Mouse (Mus musculus): ENCODE results near the gene Snx27. TPM values are rescaled to one million over a fixed set of nuclear protein-coding genes. Genes with fewer than 3 reads are reported as not detected.

Snx27 gene
- polyA plus RNA-seq, 1 experiment from 2014 or later = 58.7 TPM

- H3K36me3 ChIP-seq = no peaks in the 10 kb centered on the region
- peaks cover 42% of the 10 kb centered on the region for H3K27me3 ChIP-seq
- H3K27ac ChIP-seq = no peak overlapping the region
- no peak overlapping the region for H3K4me2 ChIP-seq
- ATAC-seq (ENCODE audit: insufficient number of reproducible peaks, insufficient read depth, low FRiP score, low TSS enrichment, low read depth) = no peak
- no peak overlapping the region for H3K4me3 ChIP-seq (replicated peaks)
- no peaks in the 10 kb centered on the region for H3K9me3 ChIP-seq
- H3K4me1 ChIP-seq (replicated peaks) = peaks cover 39% of the 10 kb centered on the region
- H3K9ac ChIP-seq (replicated peaks) = no peak overlapping the region
- WGBS = 31% methylated on average over 8 of the region's 8 CpGs
Observed at GRCm38 (mm10) chr3:94476301-94477035, 106.0 kb downstream of the Snx27 start.

DNA sequence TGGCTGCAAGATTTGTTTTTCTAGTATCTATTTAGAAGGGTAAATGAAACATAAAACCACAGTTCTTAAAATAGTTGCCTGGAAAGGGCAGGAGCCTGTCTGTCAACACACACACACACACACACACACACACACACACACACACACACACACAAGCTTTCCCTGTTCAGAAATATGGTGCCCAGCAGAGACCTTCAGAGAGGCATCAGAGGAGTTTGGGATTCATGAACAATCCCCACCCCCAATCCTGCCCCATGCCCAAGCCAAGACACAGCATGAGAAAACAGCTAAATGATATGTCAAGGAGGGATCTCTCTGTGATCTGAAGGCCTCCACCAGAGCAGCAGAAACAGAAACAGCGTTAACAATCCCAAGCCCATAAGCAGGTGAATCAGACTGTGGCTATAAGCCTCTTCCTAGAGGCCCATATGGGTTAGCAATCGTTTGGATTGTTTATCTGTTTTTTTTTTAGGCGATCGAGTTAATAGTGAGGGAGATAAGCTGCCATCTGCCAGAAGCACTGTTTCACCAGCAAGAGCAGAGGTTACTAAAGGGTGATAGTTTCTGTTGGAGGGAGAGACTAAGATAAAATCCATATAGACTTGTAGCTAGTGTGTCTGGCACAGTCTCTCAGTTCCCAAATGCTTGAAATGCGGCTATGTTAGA is 108.8 kb downstream of the Snx27 start:
- Histone ChIP-seq H3K4me2 (no peak overlapping the region), H3K27ac (no peak overlapping the region), H3K9ac (replicated peaks) (no peak overlapping the region), H3K4me1 (replicated peaks) (peaks cover 32% of the 10 kb centered on the region), H3K9me3 (no peaks in the 10 kb centered on the region), H3K36me3 (no peaks in the 10 kb centered on the region), H3K4me3 (replicated peaks) (no peak overlapping the region), H3K27me3 (peaks cover 14% of the 10 kb centered on the region)
- no peak for ATAC-seq (ENCODE audit: insufficient number of reproducible peaks, insufficient read depth, low FRiP score, low TSS enrichment, low read depth)
- 63% methylated on average over 5 of the region's 5 CpGs for WGBS

DNA sequence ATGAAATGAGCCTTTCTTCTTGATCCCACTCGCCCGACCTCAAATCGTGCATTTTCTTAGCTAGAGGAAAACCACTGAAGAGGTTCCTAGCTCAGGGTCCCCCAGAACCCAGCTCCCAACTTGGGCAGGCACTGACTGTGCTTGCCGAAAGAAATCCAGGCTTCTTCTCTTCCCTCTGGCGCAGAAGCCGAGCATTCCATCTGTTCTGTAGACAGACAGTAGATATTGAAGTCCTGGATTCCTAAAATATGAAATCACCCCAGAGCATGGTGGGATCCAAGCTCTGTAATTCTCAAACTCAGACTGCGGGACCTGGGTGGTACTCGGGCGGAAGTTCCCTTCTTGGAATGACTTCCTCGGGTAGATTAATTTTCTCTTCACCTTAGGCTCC is 109.4 kb downstream of the Snx27 start:
- Histone ChIP-seq H3K9ac (replicated peaks) (no peak overlapping the region), H3K4me2 (peak overlapping the region; percentile 59), H3K27ac (peak overlapping the region; percentile 66; the same call in 1 of the 2 replicates)

GRCm38 (mm10) chr3:94472447-94473114 is 109.9 kb downstream of the Snx27 start:
- Histone ChIP-seq H3K36me3 (no peaks in the 10 kb centered on the region), H3K4me3 (replicated peaks) (peak overlapping the region; percentile 26), H3K9me3 (no peaks in the 10 kb centered on the region), H3K4me2 (peak overlapping the region; percentile 59), H3K27me3 (peaks cover 3% of the 10 kb centered on the region; the same call in 1 of the 2 replicates), H3K27ac (peak overlapping the region; percentile 66; the same call in 1 of the 2 replicates), H3K4me1 (replicated peaks) (peaks cover 23% of the 10 kb centered on the region), H3K9ac (replicated peaks) (no peak overlapping the region)
- ATAC-seq (ENCODE audit: insufficient number of reproducible peaks, insufficient read depth, low FRiP score, low TSS enrichment, low read depth) = peak; percentile 66
- WGBS = 7% methylated on average over 28 of the region's 28 CpGs

More for the DNA sequence above, 109.4 kb downstream of the Snx27 start:
- Histone ChIP-seq H3K36me3 (no peaks in the 10 kb centered on the region), H3K9me3 (no peaks in the 10 kb centered on the region), H3K4me3 (replicated peaks) (no peak overlapping the region), H3K4me1 (replicated peaks) (peaks cover 27% of the 10 kb centered on the region), H3K27me3 (peaks cover 8% of the 10 kb centered on the region)
- WGBS = 47% methylated on average over 10 of the region's 10 CpGs
- ATAC-seq (ENCODE audit: insufficient number of reproducible peaks, insufficient read depth, low FRiP score, low TSS enrichment, low read depth) = no peak

- no peak overlapping the region for H3K4me2 ChIP-seq
- peaks cover 31% of the 10 kb centered on the region for H3K4me1 ChIP-seq (replicated peaks)
- H3K36me3 ChIP-seq = no peaks in the 10 kb centered on the region
- H3K9me3 ChIP-seq = no peaks in the 10 kb centered on the region
- no peak overlapping the region for H3K27ac ChIP-seq
- ATAC-seq (ENCODE audit: insufficient number of reproducible peaks, insufficient read depth, low FRiP score, low TSS enrichment, low read depth) = no peak
- H3K27me3 ChIP-seq = no peaks in the 10 kb centered on the region
- no peak overlapping the region for H3K9ac ChIP-seq (replicated peaks)
- no peak overlapping the region for H3K4me3 ChIP-seq (replicated peaks)
- WGBS = 33% methylated on average over 3 of the region's 3 CpGs
Observed at GRCm38 (mm10) chr3:94468931-94469330, 113.6 kb downstream of the Snx27 start.

DNA sequence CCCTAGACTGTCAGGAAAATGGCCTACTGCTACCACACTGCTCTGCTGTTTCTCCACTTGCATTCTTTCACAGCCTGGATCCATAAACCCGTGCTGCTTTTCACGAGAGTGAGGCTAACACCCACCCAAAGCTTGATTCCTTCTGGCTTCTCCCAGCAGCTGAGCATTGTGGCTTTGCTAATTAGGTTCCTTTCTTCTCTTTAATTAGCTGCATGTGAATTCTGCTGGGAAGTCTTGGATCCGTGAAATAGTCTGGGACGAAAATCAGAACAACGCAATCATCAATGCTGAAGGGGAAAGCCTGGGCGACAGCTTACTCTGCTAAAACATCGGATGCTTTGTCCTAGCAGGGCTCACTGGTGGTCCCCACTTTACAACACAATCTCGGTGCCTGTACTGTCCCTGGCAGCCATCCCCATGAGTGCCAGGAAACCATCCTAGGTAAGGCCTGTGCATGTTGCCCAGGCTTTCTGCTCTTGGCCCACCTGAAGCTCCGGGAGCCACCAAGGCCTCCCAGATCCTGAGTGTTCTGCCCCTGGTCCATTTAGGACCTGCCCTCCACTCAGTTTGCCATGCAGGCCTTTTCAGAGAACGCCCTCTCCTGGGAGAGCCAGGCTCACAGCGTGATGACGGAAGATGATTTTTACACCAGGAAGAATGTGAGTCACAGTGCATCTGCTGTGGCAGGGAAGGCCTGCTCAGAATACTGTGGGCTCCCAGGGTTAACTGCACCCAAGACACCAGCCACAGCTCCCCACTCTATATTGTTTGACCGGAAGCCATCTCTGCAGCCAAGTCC is 116.7 kb downstream of the Snx27 start:
- Histone ChIP-seq H3K36me3 (no peaks in the 10 kb centered on the region), H3K9ac (replicated peaks) (no peak overlapping the region), H3K4me1 (replicated peaks) (peaks cover 21% of the 10 kb centered on the region), H3K27ac (peak overlapping the region; percentile 60; the same call in 1 of the 2 replicates), H3K9me3 (no peaks in the 10 kb centered on the region), H3K4me3 (replicated peaks) (no peak overlapping the region), H3K27me3 (no peaks in the 10 kb centered on the region), H3K4me2 (no peak overlapping the region)
- ATAC-seq (ENCODE audit: insufficient number of reproducible peaks, insufficient read depth, low FRiP score, low TSS enrichment, low read depth) = no peak
- WGBS = 48% methylated on average over 13 of the region's 13 CpGs

- no peak overlapping the region for H3K4me2 ChIP-seq
- no peaks in the 10 kb centered on the region for H3K27me3 ChIP-seq
- H3K36me3 ChIP-seq = no peaks in the 10 kb centered on the region
- H3K9me3 ChIP-seq = no peaks in the 10 kb centered on the region
- no peak overlapping the region for H3K4me3 ChIP-seq (replicated peaks)
- ATAC-seq (ENCODE audit: insufficient number of reproducible peaks, insufficient read depth, low FRiP score, low TSS enrichment, low read depth) = no peak
- peaks cover 20% of the 10 kb centered on the region for H3K4me1 ChIP-seq (replicated peaks)
- WGBS = 57% methylated on average over 11 of the region's 11 CpGs
- no peak overlapping the region for H3K9ac ChIP-seq (replicated peaks)
- H3K27ac ChIP-seq = no peak overlapping the region
Observed at GRCm38 (mm10) chr3:94463926-94464578, 118.5 kb downstream of the Snx27 start.

- peaks cover 14% of the 10 kb centered on the region for H3K4me1 ChIP-seq (replicated peaks)
- WGBS = 90% methylated on average over 2 of the region's 2 CpGs
- ATAC-seq (ENCODE audit: insufficient number of reproducible peaks, insufficient read depth, low FRiP score, low TSS enrichment, low read depth) = no peak
- no peaks in the 10 kb centered on the region for H3K9me3 ChIP-seq
- no peak overlapping the region for H3K4me2 ChIP-seq
- H3K27ac ChIP-seq = no peak overlapping the region
- no peak overlapping the region for H3K4me3 ChIP-seq (replicated peaks)
- H3K36me3 ChIP-seq = no peaks in the 10 kb centered on the region
- H3K9ac ChIP-seq (replicated peaks) = no peak overlapping the region
- H3K27me3 ChIP-seq = peaks cover 10% of the 10 kb centered on the region
Observed at GRCm38 (mm10) chr3:94459834-94460233, 122.7 kb downstream of the Snx27 start.

GRCm38 (mm10) chr3:94457055-94457454 is 125.5 kb downstream of the Snx27 start:
- ATAC-seq (ENCODE audit: insufficient number of reproducible peaks, insufficient read depth, low FRiP score, low TSS enrichment, low read depth) = no peak
- 66% methylated on average over 3 of the region's 3 CpGs for WGBS
- Histone ChIP-seq H3K27me3 (peaks cover 12% of the 10 kb centered on the region), H3K36me3 (no peaks in the 10 kb centered on the region), H3K4me2 (peak overlapping the region; percentile 55; the same call in 1 of the 2 replicates), H3K4me3 (replicated peaks) (no peak overlapping the region), H3K9ac (replicated peaks) (no peak overlapping the region), H3K27ac (no peak overlapping the region), H3K4me1 (replicated peaks) (peaks cover 5% of the 10 kb centered on the region; the same call in 1 of the 2 replicates), H3K9me3 (no peaks in the 10 kb centered on the region)

GRCm38 (mm10) chr3:94456529-94457000 is 126.0 kb downstream of the Snx27 start:
- H3K27me3 ChIP-seq = peaks cover 12% of the 10 kb centered on the region
- H3K9me3 ChIP-seq = no peaks in the 10 kb centered on the region
- peak; percentile 89 for ATAC-seq (ENCODE audit: insufficient number of reproducible peaks, insufficient read depth, low FRiP score, low TSS enrichment, low read depth)
- peak overlapping the region; percentile 34 for H3K4me3 ChIP-seq (replicated peaks)
- 2% methylated on average over 12 of the region's 12 CpGs for WGBS
- H3K4me1 ChIP-seq (replicated peaks) = peaks cover 5% of the 10 kb centered on the region; the same call in 1 of the 2 replicates
- peak overlapping the region; percentile 55 for H3K4me2 ChIP-seq
- no peak overlapping the region for H3K27ac ChIP-seq
- H3K9ac ChIP-seq (replicated peaks) = no peak overlapping the region
- no peaks in the 10 kb centered on the region for H3K36me3 ChIP-seq
